Mouse (Mus musculus) spleen, adult 18-20 months (tissue): ENCODE results near the gene Snapc1.

ENCODE experiments used
- DNase-seq, 2 experiments: peaks; one replicate each; pipeline ENCODE4 v3.0.0; 2022; ENCODE audit warnings: mixed read lengths in 2 of 2

Snapc1 gene

GRCm38 (mm10) chr12:73997297-73998127 is 33.2 kb downstream of the Snapc1 start, which contains the start of gene Syt16:
TSS of gene Syt16 (plus strand) at chr12:73997661.
- DNase-seq = no peak

DNA sequence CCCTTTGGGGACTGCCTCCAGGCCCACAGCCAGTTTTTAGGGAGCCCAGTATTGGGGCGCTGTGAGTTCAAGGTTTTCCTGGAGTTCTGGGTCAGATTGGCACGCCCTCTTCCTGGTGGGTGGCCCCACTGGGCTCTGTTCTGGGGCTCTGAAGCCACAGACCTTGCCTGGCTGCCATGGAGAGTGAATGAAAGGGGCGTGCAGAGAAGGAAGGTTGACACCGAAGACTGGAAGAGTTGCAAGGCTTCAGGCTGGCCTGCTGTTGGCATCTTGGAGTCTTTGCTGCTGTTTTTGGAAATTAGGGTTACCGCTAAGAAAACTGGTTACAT is 33.8 kb downstream of the Snapc1 start:
- DNase-seq = no peak

DNA sequence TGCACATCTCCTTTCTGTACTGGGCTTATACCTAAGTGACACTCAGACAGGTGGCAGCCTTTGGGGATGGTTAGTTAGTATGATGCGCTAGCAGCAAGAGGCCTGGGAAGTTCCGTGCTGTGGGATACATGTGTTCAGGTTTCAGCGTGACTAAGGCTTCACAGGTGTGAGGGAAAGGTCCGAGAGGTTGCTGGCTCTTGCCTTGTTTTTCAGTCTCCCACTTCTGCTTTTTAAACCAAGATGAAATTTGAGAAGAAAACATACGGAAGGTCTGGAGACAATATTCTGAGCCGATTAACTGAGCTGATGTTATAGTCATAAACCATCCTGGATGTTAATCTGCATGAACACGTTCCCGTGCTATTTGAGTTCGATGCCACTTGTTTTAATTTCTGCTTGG is 38.2 kb downstream of the Snapc1 start:
- no peak for DNase-seq

- DNase-seq = peak in 1 of 2 experiments; percentile 17
Observed at GRCm38 (mm10) chr12:74009448-74009911, 45.2 kb downstream of the Snapc1 start.

GRCm38 (mm10) chr12:74013739-74014138 is 49.5 kb downstream of the Snapc1 start:
- DNase-seq = peak in 1 of 2 experiments; percentile 73

DNA sequence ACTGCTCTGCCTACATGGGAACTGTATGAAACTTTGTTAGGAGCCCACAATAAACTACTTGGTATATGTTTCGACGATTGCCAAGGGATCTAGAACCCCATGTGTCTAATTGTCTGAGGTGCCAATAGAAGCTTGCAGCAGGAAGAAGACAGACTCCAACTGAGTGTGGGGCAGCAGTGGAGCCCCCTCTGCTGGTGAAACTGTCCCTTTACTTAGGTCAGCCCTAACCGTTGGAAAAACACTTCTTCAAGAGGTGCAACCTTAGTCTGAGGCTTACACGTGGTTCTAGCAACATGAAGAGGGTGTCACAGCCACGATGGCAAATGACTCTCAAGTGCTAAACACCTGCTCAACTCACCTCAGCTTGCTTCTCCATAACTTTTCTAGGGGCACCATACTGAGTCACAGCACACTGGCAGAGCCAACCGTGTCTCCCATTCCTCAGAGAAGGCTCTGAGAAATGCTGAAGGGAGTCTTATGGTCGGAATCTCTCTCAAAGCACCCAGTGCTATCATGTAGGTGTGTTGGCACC is 50.5 kb downstream of the Snapc1 start:
- DNase-seq = peak in 1 of 2 experiments; percentile 45

DNA sequence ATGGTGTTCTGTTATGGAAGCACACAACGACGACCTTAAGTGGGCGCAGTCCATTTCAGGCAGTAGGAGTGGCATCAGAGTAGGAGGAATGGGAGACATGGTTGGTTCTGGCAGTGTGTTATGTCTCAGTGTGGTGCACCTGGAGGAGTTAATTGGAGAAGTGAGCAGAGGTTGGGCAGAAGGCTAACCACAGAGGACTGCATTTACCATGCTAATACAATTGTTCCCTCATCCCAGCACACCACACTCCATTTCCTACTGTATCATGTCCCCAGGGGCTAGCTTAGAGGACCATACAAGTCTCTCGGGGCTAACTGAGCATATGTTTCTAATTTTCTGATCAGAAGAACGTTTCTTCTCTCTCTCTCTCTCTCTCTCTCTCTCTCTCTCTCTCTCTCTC is 51.2 kb downstream of the Snapc1 start:
- DNase-seq = no peak

DNA sequence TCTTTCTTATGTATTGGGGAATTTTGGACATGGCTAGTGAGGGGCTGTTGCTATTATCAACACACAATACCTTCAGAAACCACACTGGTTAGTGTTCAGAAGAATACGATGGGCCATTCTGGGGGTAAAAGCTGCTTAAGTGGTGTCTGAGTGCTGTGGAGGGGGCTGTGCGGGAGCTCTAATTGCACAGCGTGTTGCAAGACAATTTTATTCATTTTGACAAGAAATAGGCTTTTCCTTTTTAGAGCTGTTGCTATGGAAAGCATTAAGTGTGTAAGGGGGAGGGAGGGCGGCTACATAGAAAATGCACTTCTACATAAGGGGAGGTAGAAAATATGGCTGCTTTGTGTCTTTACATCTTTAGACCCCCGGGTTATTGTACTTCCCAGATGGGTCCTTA is 59.0 kb downstream of the Snapc1 start:
- no peak for DNase-seq

GRCm38 (mm10) chr12:74024912-74025311 is 60.6 kb downstream of the Snapc1 start:
- no peak for DNase-seq
